Mouse (Mus musculus) left cerebral cortex, adult 11 months (tissue): Measurements from ENCODE around the gene Iffo2.

Experiments
- DNase-seq: peaks from one replicate; pipeline ENCODE4 v3.0.0; 2022; ENCODE audit warnings: low spot score

Iffo2 gene

DNA sequence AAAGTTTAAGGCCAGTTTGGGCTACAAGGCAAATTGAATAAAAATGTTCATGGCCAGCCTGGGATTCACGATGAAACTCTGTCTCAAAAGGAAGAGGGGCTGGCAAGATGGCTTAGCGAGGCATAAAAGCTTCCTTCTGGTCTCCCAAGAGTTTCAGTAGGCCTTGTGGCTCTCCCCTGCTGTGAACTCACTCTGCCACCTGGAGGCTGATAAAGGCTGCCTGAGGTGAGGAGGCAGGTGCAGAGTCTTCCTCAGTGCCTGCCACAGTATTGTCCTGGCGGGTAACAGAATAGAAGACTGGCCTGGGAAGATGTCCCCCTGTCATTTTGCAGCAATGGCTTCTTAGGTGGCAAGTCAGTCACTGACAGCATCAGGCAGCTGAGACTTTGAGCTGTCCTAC is 52.6 kb downstream of the Iffo2 start:
- DNase-seq = no peak

DNA sequence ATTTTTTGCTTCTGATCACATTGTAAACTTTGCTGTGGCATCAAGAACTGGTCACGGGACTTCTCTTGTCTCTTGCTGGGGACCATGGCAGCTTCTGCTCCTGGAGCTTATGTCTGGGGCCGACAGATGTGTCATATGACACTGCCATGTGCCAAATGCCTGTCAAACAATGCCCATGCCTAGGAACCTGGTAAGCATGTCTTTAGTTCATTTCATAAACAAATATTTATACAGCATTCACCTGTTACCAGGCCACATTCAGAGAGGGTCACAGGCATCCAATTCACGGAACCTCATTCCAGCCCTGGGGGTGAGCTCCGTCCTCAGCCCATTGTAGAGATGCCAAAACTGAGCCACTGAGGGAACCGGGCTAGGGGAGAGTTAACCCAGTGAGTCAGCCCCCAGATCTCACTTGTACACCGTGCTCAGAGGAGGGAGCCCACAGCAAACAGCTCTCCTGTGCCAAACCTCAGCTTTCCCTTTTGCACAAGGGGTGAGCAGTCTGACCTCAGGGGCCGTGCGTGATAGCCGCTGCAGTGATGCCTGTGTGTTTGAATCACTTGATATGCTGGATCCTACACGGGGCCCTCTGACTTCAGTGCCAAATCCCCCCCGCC is 53.4 kb downstream of the Iffo2 start:
- no peak for DNase-seq

DNA sequence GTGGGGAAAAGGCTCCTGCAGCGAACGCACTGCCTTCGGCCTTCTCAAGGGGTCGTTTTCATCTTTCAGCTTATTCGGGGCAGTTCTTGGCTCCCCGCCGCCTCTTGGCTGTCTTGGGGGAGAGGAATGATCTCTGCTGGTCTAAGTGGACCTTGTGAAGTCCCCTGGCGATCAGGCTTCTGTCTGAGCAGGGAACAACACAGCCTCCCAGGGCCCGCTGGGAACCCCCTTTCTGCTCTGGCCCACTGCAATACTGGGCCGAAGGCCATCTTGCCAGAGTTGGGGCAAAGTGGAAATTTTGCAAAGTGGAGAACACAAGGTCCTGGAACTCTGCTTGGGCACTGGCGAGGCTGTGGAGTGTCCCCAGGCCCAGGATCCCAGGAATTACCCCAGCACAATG is 54.4 kb downstream of the Iffo2 start:
- no peak for DNase-seq

DNA sequence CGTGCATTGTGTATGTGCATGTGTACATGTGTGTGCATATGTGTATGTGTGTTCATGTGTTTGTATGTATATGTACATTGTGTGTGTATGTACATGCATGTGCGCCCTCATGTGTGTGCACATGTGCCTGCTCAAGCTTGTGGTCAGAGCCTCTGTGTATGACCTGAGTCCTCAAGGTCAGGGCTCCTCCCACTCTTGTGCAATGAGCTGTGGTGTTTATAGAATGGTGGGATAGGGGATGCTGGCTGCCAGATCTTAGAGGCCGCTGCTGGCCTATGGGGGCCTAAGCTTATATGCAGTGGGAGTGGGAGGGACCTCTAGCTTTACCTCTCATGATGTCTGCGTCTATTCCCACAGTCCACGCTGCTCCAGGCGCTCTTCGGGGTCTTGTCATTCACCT is 55.4 kb downstream of the Iffo2 start:
- DNase-seq = no peak

DNA sequence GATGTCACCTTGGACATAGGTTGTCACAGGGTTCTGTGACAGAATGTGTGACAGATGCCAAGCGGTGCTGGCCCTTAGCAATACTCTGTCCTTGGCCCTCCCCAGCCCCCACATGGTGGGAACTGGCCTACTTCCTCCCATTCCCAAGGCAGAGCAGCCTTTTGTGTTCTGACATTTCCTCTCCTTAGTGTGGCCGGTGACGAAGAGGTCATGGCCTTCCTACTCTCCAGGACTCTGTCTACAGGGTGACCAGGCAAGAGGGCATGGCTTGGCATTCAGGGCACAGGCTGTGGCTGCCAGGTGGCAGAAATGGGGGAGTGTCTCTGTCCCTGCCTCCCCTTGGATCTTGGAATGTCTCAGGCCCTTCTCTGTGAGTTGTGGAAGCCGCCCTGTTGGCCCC is 57.0 kb downstream of the Iffo2 start:
- DNase-seq = no peak

DNA sequence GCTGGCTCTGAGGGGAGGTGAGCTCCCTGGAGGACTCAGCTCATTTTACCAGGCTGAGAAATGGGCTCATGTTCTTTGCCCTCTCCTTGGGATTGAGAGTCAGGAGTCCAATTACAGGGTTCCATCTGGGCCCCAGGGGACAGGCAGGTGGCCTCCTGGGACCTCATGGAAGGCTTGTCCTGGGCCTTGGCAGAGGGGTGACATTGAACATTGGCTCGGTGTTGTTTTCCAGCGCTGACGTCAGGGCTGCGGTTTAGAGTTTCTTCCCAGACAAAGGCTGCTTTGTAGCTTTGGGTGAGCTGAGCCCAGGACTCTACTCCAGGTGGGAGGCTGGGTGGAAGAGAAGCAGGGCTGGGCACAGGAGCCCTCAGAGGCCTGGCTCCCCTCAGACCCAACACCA is 57.4 kb downstream of the Iffo2 start:
- DNase-seq = no peak

DNA sequence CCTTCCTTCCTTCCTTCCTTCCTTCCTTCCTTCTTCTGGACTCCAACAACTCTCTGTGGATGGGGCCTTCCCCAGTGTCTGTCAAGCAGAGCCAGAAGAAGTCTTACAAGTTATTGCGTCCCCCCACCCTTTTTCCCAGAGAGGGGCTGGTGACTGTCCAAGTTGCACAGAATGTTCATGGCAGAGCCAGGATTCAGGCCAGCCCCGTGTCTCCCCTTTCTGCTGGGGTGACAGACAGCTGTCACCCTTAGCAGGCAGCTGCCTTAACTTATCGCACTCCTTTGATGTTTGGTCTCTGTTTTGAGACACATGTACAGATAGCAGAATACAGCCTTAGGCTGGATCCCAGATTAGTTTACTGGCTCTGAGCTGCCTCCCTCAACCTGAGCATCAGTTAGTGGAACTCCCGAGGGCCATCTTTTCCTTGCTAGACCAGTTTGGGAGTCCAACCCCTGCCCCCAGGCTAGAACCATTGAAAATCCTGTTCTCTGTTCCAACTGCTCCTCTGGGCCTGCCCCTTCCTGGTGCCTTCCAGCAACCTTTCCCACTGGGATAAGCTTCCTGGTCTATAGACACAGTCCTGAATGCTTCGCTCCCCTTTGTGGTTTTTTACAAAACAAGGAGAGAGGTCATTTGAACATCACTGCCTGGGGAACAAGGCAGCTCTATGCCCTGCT is 59.1 kb downstream of the Iffo2 start:
- DNase-seq = no peak

DNA sequence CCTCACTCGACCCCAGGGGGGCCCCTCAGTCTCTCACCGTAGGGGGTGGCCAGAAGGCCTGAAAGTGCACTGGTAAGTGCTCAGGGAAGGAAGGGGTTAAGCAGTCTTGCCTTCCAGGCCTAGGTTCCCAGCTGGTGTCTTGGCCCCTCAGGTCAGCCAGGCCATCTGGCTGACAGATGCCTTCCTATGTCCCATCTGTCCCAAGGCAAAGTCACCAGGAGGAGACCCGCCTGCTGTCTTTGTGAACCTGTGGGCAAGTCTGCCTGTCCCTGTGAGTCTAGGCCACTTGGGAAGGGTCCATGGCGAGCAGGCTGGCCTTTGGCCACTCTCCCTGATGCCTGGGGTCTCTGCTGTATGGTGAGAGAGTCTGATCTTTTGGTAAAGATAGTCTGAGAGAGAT is 60.1 kb downstream of the Iffo2 start:
- no peak for DNase-seq

DNA sequence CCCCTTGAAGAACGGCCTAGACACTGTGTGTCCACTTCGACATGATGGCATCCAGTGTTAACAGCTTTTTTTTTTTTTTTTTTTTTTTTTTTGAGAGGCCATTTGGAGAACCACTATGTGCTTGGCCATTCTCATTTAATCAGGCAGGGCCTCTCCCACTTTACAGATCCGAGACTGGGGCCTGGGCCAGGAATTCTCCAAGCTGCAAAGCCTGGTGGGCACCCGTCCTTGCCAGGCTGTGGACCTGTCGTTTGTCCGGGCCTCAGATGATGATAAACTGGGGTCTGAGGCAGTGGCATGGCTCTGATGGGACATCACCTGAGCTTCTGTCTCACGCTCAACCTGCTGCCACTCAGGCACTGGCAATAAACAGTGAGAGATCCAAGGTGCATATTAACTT is 62.5 kb downstream of the Iffo2 start:
- no peak for DNase-seq

DNA sequence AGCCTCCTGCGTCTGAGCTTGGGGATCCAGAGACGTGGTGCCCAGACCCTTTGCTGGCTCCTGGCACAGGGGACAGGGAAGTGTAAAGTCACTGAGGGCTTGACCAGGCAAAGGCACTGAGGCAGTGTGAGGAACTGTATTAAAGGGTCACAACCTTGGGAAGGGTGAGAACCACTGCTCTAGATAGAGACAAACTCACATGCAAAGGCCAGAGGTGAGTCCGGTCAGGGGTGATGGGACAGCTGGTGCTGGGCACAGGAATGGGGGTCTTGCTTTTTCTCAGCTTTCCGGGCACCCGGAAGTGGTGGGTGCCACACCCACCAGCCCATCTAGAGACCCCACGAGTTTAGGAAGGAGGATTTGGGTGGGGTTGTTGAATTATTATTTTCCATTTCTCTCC is 63.0 kb downstream of the Iffo2 start:
- DNase-seq = no peak

DNA sequence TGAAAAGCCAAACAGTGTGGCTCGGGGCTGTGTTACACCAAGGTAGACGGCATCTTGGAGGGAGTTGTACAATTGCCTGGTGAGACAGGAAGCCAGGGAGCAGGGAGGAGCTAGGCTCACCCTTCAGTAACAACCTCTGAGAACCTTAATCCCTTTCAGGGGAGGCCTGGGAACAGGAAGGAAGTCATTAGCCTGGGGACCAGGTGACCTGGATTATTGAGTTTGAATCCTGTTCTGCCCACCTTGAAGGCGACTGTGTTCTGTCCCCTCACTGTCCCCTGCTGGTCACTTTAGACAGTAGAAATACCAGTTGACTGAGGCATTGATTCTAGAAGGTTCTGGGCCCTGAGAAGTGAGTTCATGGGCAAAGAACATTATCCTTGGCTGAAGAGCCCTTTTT is 63.7 kb downstream of the Iffo2 start:
- DNase-seq = no peak

DNA sequence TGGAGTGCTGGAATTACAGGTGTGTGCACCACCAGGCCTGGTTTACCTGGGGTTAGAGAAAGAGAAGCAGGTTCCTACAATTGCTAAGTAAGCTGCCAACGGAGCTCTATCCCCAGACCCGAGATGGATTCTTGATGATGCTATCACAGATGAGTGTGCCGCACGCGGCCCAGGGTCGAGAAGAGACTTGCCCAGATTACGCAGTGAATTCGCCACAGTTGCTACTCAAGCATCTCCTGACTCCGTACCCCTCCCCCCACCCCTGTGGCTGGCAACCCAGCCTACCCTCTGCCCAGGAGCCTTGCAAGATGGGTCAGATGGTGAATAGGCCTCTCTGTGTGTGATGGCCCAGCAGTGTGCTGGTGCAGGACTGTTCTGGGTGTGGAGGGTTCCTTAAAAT is 66.4 kb downstream of the Iffo2 start:
- no peak for DNase-seq

DNA sequence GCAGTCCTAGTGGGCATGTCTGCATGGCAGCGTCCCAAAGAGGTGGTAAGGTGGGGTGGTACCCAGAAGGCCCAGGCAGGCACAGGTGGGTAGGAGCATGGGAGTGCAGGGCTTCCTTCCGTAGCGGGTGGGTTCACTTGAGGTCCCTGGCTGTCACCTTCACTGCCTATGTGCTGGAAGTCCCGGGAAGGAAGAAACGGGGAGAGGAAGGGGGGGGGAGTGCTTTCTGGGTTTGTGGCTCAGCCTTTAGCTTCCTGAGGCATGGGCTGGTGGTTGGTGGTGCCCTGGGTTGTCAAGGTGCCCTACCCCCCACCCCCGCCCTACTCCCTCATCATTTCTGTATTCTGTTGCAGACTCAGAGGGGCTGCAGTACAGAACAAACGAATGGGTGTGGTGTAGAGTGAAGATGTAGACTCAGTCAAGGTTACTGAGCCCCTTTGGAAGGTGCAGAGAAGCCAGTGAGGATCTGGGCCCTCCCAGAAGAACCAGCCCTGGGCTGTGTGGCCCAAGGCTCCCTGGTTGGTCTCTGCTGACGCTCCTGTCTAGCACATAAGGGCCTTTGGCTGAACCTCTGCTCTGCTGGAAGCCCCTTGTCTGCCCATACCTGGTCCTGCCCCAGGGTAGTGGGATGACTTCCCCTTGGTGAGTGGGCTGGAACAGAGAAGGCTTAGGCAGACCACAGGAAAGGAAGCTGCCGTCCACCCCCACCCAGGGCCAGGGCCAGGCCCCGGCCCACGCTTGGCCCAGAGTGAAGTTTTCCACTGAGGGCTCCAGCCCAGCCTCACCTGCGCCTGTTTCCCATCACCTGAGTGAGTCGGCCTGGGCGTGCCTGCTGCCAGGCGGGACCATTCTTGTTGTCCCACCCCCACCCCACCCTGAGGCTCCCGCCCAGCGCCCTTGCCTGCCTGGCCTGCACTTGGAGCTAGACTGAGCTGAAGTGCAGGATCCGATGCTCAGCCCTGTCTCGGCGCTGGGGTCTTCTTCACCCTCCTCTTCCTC is 67.2 kb downstream of the Iffo2 start:
- no peak for DNase-seq

DNA sequence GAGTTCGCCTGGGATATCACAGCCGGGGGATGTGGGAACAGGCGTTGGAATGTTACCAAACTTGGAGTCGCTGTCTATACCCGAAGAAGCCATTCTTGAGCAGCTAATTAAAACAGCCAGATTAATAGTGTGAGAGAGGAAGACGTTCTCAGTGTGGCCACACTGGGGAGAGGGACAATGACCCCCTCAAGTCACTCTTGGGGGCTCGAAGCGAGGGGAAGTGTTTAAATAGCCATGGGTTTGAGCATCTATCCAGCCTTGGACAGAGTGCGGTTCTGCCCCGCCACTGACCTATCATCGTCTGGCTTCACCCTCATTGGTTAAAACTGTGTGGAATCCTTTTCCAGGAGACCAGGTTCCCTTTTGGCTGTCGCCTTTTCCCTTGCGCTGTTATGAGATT is 68.0 kb downstream of the Iffo2 start:
- no peak for DNase-seq

DNA sequence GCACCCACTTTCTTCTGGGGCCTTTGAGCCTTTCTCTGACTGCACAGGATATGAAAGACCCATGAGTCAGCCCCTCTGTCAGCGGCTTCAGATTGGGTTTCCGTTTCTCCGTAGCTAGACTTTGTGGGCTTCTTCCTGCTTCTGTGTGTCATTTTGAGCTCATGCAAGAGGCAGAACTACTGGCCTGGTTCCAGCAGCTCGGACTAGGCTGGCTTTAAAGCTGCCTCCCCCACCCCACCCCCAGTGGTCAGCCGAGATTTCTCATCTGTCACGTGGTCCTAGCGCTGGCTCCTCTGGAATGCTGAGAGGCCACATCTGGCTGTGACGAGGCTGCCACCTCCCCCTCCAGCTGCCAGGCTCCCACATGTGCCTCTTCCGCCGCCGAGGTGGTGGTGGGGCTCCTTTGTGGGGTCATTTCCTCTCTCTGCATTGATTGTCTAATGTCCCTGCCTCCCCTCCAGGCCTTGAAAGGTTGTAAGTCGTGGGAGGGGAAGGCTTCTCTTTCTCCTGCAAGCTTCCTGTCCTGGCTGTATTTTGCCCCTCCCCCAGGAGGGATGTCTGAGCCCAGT is 68.7 kb downstream of the Iffo2 start:
- DNase-seq = no peak

DNA sequence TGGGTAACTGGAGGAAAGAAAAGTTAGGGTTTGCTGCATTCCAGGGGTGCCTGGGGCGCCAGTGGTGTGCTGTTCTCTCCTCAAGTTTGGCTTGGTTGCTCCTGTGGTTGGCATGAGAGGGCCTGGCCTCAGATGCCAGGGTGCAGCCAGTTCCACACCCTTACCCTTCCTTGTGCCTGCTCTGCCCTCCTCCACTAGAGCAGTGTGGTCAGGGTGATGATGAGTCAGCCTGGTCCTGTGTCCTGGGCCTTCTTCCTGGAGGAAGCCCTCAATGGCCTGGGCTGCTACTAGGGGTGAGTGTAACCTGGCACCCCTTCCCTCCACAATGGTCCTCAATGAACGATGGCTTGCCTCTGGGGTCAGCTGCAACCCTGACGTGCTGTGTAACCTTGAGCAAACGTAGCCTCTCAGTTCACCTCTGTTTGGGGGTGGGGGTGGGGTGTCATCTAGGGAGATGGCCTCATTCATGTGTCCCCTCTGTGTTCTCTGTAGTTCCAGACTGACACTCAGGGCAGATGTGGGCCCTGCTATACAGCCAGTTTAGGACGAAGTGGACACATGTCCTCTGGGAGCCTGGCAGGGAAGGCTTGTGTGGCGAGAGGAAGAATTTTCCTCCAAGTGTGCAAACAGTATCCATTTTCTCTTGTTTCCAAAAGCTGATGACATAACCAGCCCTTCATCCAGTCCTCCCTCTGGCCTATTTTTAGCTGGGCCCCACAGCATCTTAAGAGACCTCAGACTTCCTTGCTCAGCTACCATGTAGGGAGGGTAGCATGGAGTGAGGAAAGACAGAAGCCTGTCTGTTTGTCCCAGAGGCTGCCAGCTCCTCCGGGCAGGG is 71.4 kb downstream of the Iffo2 start:
- DNase-seq = no peak

DNA sequence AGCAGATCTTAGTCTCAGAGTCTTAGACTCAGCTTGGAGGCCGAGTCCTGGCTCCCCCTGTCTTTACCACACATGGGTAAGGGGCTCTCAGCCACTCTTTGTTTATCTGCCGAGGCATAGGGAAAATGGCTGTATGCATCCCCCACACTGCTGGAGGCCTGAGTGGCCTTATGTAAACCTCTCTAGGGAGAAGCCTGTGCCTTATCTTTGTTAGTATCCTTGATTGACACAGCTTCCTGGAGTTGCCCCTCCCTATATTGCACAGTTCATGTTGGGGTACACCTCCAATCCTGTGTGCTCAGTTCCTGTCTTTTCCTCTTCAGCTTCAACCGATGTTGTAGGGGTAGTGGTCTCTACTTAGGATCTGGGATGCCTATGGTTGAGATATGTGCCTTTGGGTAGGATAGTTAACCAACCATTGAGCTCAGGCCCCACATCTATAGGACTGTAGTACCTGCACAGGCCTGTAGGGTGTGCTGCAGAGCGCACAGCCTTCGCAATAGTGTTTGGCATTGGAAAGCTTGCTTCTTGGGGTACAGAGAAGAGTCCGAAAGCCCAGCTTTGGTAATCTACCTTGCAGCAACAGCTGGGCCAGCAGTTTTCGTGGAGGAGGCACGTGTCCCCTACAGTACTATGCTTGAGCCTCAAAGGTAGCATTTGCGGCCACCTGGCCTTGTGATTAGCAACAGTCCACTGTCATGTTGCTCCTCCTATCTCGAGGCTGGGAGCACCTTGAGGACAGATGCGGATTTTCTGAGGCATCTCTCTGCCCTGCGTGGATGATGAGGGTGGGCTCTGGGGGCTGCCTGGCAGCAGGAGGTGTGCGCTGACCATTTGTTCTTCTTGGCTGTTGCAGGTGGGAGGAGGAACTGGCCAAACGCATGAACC is 72.3 kb downstream of the Iffo2 start, which contains the start of gene Gm21969:
TSS of gene Gm21969 (plus strand) at position 830 of the 888 bp plus-strand sequence.
- DNase-seq = no peak

DNA sequence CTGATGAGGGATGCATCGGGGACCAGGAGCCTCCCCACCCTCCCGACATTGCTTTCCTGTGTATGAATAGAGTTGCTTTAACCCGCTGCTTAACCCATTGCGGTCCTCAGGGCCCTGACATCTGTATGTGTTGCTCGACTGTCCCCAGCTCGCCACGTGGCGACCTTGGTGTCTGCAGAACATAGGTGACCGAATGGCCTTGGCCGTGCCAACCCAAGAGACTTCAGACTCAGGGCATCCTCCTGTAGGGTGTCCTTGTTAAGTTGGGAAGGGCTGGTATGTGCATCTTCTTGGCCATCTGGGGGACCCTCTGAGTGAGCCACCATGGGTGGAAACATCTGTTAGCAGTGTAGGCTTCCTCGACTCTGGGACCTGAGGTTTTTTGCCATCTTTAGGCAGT is 74.9 kb downstream of the Iffo2 start:
- DNase-seq = no peak

DNA sequence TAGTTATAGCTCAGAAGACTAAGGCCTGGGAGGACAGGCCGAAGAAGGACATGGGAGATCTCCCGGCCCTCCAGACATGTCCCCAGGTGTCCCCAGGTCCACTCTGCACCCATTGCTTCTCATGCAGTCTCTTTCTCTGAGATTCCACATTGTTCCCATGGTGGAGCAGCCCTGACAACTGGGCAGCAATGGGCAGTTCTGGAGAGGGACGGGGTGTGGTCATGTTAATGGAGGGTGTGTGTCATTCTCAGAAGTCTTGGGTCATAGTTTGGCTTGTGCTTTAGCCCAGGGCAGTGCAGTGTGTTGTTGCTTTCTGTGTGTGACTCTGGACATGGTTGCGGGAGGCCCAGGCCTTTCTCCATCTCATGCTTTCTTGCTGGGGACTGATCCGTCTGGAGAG is 76.4 kb downstream of the Iffo2 start:
- DNase-seq = no peak

DNA sequence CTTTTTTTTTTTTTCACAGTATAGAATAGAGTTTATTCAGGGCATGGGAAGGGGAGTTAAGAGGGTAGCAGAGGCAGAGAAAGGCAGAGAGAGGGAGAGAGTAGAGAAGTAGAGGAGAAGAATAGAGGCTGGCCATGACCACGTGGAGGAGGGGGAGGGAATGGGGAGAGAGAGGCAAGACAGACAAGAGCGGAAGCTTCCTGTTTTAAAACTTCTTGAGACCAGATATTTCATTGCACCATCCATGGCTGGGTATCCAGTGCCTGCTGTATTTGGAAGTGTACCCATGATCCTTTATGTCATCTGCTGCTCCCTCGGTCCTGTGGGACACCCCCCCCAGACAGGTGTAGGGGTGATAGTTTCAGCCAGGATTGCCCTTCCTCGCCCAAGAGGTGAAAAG is 78.6 kb downstream of the Iffo2 start:
- DNase-seq = no peak

DNA sequence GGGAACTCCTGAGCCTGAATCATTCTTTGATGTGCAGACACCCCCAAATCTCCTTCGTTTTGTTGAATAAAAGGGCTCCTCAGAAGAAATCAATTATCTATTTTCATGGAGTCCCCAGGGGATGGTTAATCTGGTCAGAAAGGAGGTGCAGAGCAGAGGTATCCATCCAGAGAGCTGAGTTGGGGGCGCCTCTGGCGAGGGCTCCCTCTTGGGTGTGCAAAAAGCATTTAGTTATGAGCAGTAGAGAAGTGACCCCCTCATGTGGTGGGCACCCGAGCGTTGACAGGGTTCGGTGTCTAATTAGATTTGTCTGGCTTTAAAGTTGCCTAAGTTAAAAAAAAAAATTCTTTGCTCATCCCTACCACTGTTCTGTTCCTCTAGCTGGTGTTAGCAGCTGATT is 80.6 kb downstream of the Iffo2 start:
- DNase-seq = no peak
